Mouse (Mus musculus) embryo, embryonic 10 days (tissue): ENCODE data around the gene Gtf2h1.
A peak's percentile ranks its signal among the peaks of the same experiment; 100 is the strongest.

Experiments
- DNase-seq: peaks from one replicate; pipeline ENCODE4 v3.0.0-alpha.2; 2015; ENCODE audit warnings: low spot score

Gene Gtf2h1

DNA sequence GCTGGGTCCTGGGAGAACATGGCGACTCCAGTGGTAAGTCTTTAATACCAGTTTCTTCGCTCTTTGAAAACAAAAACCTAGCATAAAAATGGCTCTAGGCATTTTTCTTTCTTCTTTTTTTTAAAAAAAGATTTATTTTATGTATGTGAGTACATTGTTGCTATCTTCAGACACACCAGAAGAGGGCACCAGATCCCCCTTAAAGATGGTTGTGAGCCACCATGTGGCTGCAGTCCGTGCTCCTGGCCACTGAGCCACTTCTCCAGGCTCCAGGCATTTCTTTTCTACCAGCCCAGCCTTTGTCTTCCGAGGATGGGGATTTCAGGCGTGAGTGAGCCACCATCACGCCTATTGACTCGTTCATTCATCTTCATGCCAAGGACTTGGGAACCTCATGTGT is 55.1 kb downstream of the Gtf2h1 start:
- DNase-seq, result peak; percentile 44

DNA sequence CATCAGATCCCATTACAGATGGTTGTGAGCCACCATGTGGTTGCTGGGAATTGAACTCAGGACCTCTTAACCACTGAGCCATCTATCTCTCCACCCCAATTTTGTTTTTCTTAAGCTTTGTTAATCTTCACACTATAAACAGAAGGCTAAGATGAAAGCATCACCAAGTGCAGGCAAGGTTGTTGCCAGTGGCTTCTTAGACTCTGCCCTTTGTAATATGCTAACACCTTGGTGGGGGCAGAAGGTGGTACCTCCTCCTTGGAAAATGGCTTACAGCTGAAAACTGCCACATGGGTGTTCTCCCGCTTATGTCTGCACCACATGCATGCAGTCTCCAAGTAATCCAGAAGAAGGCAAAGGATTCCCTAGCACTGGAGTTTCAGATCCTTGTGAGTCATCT is 56.8 kb downstream of the Gtf2h1 start:
- no peak for DNase-seq

DNA sequence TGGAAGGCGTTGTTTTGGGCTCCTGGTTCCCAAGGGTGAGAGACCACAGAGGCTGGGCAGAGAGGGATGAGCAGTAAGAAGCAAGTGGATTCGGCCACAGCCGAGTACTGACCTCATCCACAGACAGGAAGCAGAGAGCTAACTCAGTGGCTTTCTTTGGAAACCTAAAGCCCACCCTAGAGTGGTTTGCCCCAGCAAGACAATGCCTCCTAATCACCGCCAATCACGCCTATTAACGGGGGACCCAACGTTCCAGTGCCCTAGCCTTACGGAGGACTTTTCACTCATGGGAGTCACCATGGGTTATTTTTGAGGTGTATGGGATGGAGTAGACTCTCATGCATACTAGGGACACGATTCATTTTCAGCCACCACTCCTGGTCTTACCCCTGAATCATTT is 57.5 kb downstream of the Gtf2h1 start:
- DNase-seq, result no peak

DNA sequence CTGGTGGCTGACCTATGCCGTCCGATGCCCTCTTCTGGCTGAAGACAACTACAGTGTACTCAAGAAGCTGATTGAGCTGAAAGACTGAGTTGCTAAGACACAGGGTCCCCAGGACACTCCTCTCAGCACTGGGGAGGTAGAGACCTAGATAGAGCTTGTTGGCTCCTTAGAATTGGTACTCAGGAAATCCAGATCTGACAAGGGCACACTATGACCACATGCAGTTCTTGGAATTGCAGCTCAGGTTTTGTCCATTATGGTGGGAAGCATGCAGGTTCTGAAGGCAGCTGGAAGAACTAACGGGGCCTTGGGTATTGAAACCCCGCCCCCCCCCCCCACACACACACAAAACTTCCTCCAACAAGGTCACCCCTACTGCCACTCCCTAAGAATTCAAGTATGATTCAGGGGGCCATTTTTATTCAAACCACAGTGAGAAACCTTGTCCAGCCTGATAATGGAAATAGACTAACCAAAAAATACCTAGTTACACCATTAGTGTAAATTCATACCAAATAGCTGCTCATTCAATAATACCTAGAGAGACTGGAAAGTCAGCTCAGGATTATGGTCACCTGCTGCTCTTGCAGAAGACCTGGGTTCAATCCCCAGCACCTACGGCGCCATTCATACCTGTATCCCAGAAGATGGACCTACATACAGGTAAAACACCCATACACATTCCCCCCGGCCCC is 60.1 kb downstream of the Gtf2h1 start:
- DNase-seq, result peak; percentile 44

DNA sequence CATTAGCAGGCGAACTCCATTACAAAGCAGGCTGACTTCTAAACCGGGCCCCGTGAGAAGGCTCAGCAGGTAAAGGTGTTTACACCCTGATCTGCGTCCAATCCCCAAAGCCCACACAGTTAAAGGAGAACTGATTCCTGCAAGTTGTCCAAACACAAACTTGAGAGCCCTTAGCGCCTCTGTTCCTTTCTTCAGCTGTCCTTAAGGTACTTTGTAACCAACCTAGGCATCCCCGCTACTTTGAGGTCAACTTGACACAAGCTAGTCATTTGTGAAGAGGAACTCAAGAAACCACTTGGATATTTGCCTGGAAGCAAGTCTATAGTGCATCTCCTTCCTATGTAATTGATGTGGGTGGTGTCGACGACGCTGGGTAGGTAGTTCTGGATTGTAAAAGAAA is 61.5 kb downstream of the Gtf2h1 start:
- no peak for DNase-seq

DNA sequence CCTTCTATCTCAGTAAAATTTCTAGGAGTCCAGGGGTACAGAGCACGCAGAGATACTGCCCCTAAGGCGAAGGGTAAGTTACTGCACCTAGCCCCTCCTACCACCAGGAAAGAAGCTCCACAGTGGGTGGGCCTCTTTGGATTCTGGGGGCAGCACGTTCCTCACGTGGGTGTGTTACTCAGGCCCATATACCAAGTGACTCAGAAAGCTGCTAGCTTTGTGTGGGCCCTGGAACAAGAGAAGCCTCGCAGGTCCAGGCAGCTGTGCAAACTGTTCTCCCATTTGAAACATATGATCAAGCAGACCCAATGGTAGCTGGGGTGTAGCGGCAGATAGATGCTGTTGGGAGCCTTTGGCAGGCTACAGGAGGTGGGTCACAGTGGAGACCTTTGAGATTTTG is 63.1 kb downstream of the Gtf2h1 start:
- no peak for DNase-seq

DNA sequence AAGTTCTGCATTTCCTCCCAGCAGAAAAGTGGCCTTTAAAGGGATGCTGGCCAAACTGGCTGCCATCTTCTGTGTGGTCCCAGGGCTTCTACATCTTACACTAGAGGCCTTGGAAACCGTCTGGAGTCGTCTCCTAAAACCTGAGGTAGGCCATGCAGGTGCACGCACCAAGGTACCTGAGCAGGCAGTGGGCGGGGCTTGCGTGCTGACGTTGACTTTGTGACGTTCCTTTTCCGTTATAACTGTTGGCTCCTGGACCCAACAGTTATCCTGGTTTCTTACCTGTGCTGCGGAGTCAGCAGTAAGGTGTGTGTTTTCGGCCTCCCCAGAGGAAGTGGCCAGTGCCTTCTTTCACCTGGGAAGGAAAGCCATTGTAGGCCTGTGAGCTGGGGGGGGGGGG is 65.1 kb downstream of the Gtf2h1 start, which contains the start of gene Ldhc:
Gene Ldhc, plus strand, starts transcription at position 208 of the 400 bp plus-strand sequence.
- no peak for DNase-seq

DNA sequence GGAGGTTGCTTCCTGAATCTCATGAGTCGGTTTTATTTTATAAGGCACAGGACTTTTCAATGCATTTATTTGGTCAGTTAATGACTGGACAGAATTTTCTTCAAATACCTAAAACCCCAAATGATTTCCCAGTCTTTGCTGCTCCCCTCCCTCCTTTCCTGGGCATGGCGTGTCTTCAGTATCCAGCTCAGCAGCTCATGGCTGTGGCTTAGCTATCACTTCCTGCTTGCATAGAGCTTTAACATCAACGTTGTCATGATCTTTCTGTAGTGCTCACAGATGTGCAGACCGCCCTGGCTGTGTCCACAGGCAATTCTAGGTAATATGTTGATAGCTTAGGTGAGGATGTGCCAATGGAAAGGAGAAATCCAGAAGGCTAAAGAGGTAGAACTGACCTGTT is 76.1 kb downstream of the Gtf2h1 start:
- no peak for DNase-seq
